Mouse (Mus musculus) testis, adult 2 months (tissue): ENCODE data around the gene Olfr1009. TPM values are rescaled to one million over a fixed set of nuclear protein-coding genes. Genes with fewer than 3 reads are reported as not detected.
"Not testable (repeated sequence)": the region's sequence is repeated elsewhere in the genome, so short reads cannot be mapped to it uniquely, and the experiment has no call there.

ENCODE experiments used
- H3K27ac ChIP-seq: fragments of 200-500 bp; 2 replicates; pipeline ENCODE4 v1.5.1; 2012; ENCODE audit warnings: low read depth, low read length; ENCODE audit not compliant: control insufficient read depth, insufficient read depth
- H3K27me3 ChIP-seq: fragments of 200-500 bp; 2 replicates; pipeline ENCODE4 v1.6.1; 2012; ENCODE audit warnings: mild to moderate bottlenecking, low read length, moderate library complexity; ENCODE audit not compliant: control insufficient read depth, insufficient read depth
- H3K36me3 ChIP-seq: fragments of 200-500 bp; 2 replicates; pipeline ENCODE4 v1.6.1; 2012; ENCODE audit warnings: mild to moderate bottlenecking, low read length; ENCODE audit not compliant: control insufficient read depth, insufficient read depth
- H3K4me1 ChIP-seq: fragments of 200-500 bp; 2 replicates; pipeline ENCODE4 v1.6.1; 2012; ENCODE audit warnings: low read length; ENCODE audit not compliant: control insufficient read depth, insufficient read depth
- H3K4me3 ChIP-seq: fragments of 200-500 bp; 2 replicates; pipeline ENCODE4 v1.5.1; 2012; ENCODE audit warnings: low read depth, mild to moderate bottlenecking, low read length, moderate library complexity, mixed read lengths; ENCODE audit not compliant: control insufficient read depth
- CTCF ChIP-seq: fragments of 200-500 bp; IDR thresholded peaks from 2 replicates; pipeline ENCODE4 v1.5.1; 2012; ENCODE audit warnings: low read depth, mild to moderate bottlenecking, inconsistent platforms, low read length, moderate library complexity; ENCODE audit not compliant: control insufficient read depth, insufficient read depth, insufficient replicate concordance
- POLR2A ChIP-seq: fragments of 200-500 bp; IDR thresholded peaks from 2 replicates; pipeline ENCODE4 v1.6.1; 2012; ENCODE audit warnings: low read depth, mild to moderate bottlenecking, inconsistent platforms, low read length, moderate library complexity; ENCODE audit not compliant: control insufficient read depth
- polyA plus RNA-seq: library from polyadenylated mRNA; depleted of rRNA; stranded (reverse); fragments of >200 nt; gene quantifications from 2 replicates; pipeline ENCODE4 v1.2.3, GENCODE M21; 2012; rRNA removed

The Olfr1009 gene
- polyA plus RNA-seq: not detected in 2 replicates

- no peak within 1 kb of the TSS for H3K4me3 ChIP-seq
- TF ChIP-seq POLR2A (no peak), CTCF (no peak)
- no peaks in the 10 kb centered on the region for H3K4me1 ChIP-seq
- H3K27me3 ChIP-seq: no peaks in the 10 kb centered on the region
- no peak within 1 kb of the TSS for H3K27ac ChIP-seq
- no peaks in the 10 kb centered on the region for H3K36me3 ChIP-seq
Measured at GRCm38 (mm10) chr2:85715119-85715518, at the start of gene Olfr1009. Olfr1009 (plus strand) TSS chr2:85715419.

- H3K27ac ChIP-seq: no peak within 1 kb of the TSS
- H3K4me3 ChIP-seq: no peak within 1 kb of the TSS
- H3K4me1 ChIP-seq: no peaks in the 10 kb centered on the region
- TF ChIP-seq POLR2A: no peak
- TF ChIP-seq CTCF: no peak
- H3K27me3 ChIP-seq: no peaks in the 10 kb centered on the region
- no peaks in the 10 kb centered on the region for H3K36me3 ChIP-seq
Measured at GRCm38 (mm10) chr2:85678667-85679066, 36.6 kb upstream of the Olfr1009 start, which contains the start of gene Olfr1006. Olfr1006 (minus strand) TSS chr2:85678767.

- Histone ChIP-seq H3K27me3 (no peaks in the 10 kb centered on the region), H3K4me3 (no peak within 1 kb of the TSS), H3K27ac (no peak within 1 kb of the TSS), H3K36me3 (no peaks in the 10 kb centered on the region), H3K4me1 (no peaks in the 10 kb centered on the region)
- TF ChIP-seq CTCF (no peak), POLR2A (no peak)
Measured at GRCm38 (mm10) chr2:85689131-85689530, 26.1 kb upstream of the Olfr1009 start, which contains the start of gene Olfr1008. Olfr1008 (plus strand) TSS chr2:85689431.

- not testable (repeated sequence) for H3K4me1 ChIP-seq, H3K27me3 ChIP-seq, H3K27ac ChIP-seq, H3K36me3 ChIP-seq, H3K4me3 ChIP-seq
Measured at GRCm38 (mm10) chr2:85710680-85711079, 4.5 kb upstream of the Olfr1009 start.

- no peak overlapping the region for H3K4me3 ChIP-seq
- H3K4me1 ChIP-seq: no peaks in the 10 kb centered on the region
- H3K36me3 ChIP-seq: no peaks in the 10 kb centered on the region
- H3K27me3 ChIP-seq: no peaks in the 10 kb centered on the region
- TF ChIP-seq POLR2A: no peak
- H3K27ac ChIP-seq: no peak overlapping the region
Measured at GRCm38 (mm10) chr2:85711159-85711558, 4.1 kb upstream of the Olfr1009 start.

GRCm38 (mm10) chr2:85725793-85726192 is 10.6 kb downstream of the Olfr1009 start:
- H3K27ac ChIP-seq: no peak overlapping the region
- no peaks in the 10 kb centered on the region for H3K27me3 ChIP-seq
- TF ChIP-seq POLR2A (no peak), CTCF (no peak)
- H3K36me3 ChIP-seq: no peaks in the 10 kb centered on the region
- H3K4me1 ChIP-seq: no peaks in the 10 kb centered on the region
- no peak overlapping the region for H3K4me3 ChIP-seq

- no peak for TF ChIP-seq POLR2A
- no peak for TF ChIP-seq CTCF
- no peak overlapping the region for H3K27ac ChIP-seq
- no peaks in the 10 kb centered on the region for H3K4me1 ChIP-seq
- H3K27me3 ChIP-seq: no peaks in the 10 kb centered on the region
- H3K4me3 ChIP-seq: no peak overlapping the region
- H3K36me3 ChIP-seq: no peaks in the 10 kb centered on the region
Measured at GRCm38 (mm10) chr2:85753822-85754221, 38.6 kb downstream of the Olfr1009 start.

GRCm38 (mm10) chr2:85762666-85763065 is 47.4 kb downstream of the Olfr1009 start, which contains the start of gene Olfr1012:
Olfr1012 (minus strand) TSS chr2:85762766.
- no peak within 1 kb of the TSS for H3K27ac ChIP-seq
- H3K4me1 ChIP-seq: no peaks in the 10 kb centered on the region
- TF ChIP-seq POLR2A (no peak), CTCF (no peak)
- no peaks in the 10 kb centered on the region for H3K27me3 ChIP-seq
- no peaks in the 10 kb centered on the region for H3K36me3 ChIP-seq
- H3K4me3 ChIP-seq: no peak within 1 kb of the TSS
